Mouse (Mus musculus) lung, postnatal 0 days (tissue): ENCODE results near the gene Crxos.

Experiments used
- CTCF ChIP-seq: IDR thresholded peaks from 2 replicates; pipeline ENCODE4 v1.5.1; 2016; ENCODE audit warnings: antibody characterized with exemption, mild to moderate bottlenecking
- EP300 ChIP-seq: IDR thresholded peaks from 2 replicates; pipeline ENCODE4 v1.6.1; 2016; ENCODE audit warnings: antibody characterized with exemption, mild to moderate bottlenecking, control low read depth

DNA sequence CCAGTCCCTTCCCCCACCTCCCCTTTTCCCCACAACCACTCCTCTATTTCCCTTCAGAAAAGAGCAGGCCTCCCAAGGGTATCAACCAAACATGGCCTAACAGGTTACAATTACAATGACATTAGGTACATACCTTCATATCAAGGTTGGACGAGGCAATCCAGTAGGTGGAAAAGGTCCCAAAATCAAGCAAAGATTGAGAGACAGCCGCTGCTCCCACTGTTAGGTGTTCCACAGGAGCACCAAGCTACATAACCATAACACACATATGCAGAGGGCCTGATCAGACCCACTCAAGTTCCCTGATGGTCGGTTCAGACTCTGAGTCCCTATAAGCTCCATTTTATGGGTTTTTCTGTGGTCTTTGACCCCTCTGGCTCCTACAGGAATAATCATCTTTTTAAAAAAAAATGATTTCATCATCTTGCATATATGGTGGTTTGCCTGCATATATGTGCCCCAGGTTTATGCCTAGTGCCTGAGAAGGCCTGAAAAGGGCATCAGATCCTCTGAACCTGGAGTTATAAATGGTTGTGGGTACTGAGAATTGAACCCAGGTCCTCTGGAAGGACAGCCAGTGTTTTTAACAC lies 33.8 kb downstream of the Crxos start:
- TF ChIP-seq CTCF: no peak
- no peak for TF ChIP-seq EP300
